Mouse (Mus musculus): ENCODE data around the gene Ltf.

Ltf gene

GRCm38 (mm10) chr9:111019022-111019421 is at the start of gene Ltf:
Ltf (plus strand) TSS chr9:111019271.
- no peak for DNase-seq (ENCODE audit: low read depth, low spot score)

DNA sequence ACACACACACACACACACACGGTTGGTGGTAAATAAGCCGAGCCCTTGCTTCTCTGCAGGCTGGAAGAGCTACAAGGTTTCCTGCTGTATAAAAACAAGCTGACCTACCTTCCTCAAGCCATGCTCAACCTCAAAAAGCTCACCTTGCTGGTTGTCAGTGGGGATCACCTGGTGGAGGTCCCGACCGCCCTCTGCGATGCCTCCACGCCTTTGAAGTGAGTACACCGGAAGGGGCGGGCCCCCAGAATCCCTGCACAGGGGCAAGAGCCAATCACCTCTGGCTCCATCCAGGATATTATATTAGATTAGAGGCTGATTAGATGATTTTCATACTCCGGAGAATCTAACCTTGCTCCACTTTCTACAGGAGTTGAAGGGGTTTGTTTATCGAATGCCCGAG is 39.7 kb upstream of the Ltf start:
- no peak for DNase-seq (ENCODE audit: low read depth, low spot score)

GRCm38 (mm10) chr9:110982351-110982750 is 36.7 kb upstream of the Ltf start:
- DNase-seq (ENCODE audit: low read depth, low spot score): no peak

- DNase-seq (ENCODE audit: low read depth, low spot score): no peak
Observed at GRCm38 (mm10) chr9:110984096-110984495, 35.0 kb upstream of the Ltf start.

- no peak for DNase-seq (ENCODE audit: low read depth, low spot score)
Observed at GRCm38 (mm10) chr9:110985541-110985940, 33.5 kb upstream of the Ltf start.

- no peak for DNase-seq (ENCODE audit: low read depth, low spot score)
Observed at GRCm38 (mm10) chr9:110985951-110986350, 33.1 kb upstream of the Ltf start.

DNA sequence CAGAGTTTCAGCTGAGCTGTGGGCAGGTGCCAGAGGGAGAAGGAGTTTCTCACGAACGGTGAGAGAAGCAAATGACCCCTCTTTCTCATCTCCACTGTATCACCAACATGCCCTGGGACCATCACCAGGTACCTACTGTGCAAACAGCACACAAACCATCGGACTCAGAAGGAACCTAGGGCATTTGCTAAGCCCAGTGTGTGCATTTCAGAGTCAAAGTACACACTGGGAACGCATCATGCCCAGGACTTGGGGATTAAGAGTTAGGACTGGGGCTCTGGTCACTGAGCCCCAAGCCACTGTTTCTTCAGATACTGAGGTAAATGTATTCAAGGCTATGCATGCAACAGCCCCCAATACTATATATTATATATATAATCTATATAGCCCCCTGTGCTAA is 31.7 kb upstream of the Ltf start:
- DNase-seq (ENCODE audit: low read depth, low spot score): no peak

DNA sequence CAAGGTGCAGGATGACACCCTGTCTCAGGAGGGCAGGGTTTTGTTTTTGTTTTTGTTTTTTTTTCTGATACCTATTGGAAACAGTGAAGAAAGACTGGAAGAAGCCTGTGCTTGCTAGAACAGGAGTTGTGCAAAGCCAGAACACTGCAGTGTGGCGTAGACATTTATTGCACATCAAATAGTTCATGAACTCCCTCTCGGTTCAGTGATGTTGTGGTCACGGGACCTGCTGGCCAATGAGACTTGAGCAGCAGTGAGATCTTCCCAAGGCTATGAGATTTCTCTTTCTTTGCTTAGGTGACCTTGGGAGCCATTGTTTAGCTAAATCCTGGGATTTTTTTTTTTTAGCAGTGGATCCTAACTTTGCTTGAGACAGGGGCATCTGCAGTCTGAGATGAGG is 31.0 kb upstream of the Ltf start:
- DNase-seq (ENCODE audit: low read depth, low spot score): no peak

GRCm38 (mm10) chr9:110989141-110989540 is 29.9 kb upstream of the Ltf start:
- DNase-seq (ENCODE audit: low read depth, low spot score): no peak

- no peak for DNase-seq (ENCODE audit: low read depth, low spot score)
Observed at GRCm38 (mm10) chr9:110989543-110989942, 29.5 kb upstream of the Ltf start.

DNA sequence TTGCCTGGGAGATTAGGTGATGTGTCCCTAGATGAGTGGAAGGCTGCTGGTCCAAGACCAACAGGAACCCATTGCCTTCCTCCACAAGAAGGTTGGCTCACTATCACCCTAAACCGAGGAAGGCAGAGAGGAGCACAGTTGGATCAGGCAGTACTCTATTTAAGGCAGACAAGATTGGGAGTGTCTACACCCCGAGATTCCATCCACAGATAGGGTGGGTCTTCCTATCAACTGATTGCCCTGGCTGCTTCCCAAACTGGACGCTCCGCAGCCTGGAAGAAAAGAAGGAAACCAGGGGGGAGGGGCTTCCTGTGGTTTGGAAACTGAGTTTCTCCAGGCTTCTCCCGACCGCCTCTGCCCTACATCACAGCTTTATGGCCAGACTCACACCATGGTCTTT is 28.9 kb upstream of the Ltf start, which contains the start of gene Rtp3:
Gene Rtp3 (minus strand): TSS at position 380 of the 400 bp plus-strand sequence.
- no peak for DNase-seq (ENCODE audit: low read depth, low spot score)

DNA sequence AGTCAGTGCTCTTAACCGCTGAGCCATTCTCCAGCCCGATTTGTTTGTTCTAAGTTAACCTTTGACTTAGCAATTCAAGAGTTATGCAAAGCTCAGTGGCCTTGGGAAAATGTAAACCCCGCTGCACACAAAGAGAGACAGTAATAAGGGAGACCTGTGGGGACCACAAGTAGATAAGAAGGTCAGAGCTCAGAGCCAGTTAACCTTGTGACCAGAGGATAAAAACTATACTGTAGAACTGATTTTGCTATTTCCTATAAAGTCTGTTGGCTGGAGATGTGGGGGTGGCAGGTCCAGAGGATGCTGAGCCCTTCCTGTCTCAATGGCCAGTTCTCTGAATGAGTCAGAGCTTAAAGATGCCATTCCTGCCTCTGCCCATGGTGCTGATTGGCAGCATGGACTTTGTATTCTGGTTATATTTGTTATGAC is 25.8 kb upstream of the Ltf start:
- DNase-seq (ENCODE audit: low read depth, low spot score): no peak

DNA sequence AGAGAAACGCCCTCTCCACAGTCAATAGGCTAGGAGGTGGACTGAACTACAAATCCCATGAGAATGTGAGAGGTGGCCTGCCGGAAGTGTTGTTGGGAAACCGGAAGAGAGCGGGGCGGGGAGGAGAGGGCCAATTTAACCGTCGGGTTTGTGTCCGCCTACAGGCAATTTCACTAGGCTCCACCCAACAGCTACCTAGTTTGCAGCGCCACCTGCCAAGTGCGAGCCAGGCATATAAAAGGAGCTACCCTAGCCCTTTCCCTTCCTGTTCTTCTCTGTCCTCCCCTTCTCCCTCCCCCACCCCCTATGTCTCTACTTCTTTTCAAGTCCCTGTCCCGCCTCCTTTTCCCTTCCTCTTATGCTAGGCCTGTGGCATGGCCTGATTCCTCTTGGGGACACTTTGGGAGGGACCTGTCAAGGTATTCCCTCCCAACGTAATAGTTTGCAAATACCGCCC is 24.3 kb upstream of the Ltf start:
- DNase-seq (ENCODE audit: low read depth, low spot score): peak; percentile 71

DNA sequence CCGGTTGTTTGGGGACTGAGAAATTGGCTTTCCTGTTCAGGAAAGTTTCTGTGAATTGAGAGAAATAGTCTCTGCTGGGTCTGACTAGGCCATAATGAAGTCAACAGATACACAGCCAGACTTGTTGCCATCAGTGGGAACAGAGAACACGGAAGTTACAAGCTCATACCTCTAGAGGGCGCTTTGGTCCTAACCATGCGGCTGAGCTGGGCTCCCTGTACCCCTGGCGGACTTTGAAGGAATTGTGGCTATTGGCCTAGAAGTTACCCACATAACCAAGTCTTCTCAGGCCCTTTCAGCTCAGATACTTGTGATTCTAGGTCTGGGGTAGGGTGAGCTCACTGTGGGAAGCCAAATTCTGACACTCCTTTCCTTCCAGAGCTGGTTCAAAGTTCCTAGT is 21.8 kb upstream of the Ltf start:
- DNase-seq (ENCODE audit: low read depth, low spot score): peak; percentile 70

DNA sequence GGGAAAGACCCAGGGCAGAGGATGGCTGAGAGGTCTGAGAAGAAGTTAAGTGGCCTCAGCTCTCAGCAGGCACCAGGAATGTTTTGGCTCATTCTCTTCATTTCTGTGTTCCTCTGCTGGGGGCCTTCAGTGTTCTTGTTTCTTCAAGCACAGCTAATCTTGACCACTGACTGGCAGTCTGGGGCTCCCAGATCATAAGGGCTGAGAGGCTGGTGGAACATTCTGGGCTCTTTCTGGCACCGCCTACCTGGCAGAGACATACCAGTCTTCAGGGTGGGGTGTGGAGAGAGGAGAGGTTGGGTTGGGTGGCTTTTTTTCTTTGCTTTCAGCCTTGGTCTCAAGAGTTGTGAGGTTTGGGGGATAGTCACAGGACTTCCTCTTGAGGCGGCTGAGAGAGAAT is 20.0 kb upstream of the Ltf start:
- DNase-seq (ENCODE audit: low read depth, low spot score): no peak

DNA sequence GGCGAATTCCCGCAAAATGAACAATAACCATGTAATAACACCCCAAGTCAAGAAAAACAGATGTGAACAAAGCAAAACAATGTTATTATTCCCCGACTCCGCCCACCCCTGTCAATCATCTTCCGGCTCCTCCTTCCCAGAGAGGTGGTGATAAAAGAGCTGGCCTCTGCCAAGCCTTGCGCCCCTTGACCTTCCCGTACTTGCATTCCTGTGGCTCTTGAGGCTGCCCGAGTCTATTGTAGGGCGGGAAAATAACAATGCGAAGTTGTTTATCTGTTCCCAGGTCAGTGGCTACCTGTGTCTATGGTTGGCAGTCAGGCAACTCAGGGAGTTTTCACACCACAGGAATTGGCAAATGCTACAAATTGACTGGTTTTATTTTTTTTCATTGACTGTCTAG is 19.2 kb upstream of the Ltf start:
- no peak for DNase-seq (ENCODE audit: low read depth, low spot score)

- DNase-seq (ENCODE audit: low read depth, low spot score): no peak
Observed at GRCm38 (mm10) chr9:111001621-111002020, 17.4 kb upstream of the Ltf start.

- no peak for DNase-seq (ENCODE audit: low read depth, low spot score)
Observed at GRCm38 (mm10) chr9:111003279-111003678, 15.8 kb upstream of the Ltf start.

DNA sequence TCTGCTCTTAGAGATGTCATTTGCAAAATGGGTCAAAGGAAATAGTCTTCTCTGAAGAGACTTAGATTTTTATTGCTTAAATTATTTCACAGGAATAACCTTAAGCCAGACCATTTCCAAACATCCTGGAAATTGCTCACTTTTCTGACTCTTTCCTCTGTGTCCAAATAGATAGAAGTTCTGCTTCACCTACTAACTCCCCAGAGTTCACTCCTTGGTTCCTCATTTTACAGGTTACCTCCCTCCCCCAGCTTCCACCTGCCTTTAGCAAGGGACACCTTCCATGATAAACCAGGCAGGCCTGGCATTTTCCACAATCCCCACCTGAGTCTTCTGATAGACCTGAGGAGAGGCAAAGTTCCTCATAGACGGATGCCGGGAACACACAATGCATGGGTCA is 12.5 kb upstream of the Ltf start:
- no peak for DNase-seq (ENCODE audit: low read depth, low spot score)

DNA sequence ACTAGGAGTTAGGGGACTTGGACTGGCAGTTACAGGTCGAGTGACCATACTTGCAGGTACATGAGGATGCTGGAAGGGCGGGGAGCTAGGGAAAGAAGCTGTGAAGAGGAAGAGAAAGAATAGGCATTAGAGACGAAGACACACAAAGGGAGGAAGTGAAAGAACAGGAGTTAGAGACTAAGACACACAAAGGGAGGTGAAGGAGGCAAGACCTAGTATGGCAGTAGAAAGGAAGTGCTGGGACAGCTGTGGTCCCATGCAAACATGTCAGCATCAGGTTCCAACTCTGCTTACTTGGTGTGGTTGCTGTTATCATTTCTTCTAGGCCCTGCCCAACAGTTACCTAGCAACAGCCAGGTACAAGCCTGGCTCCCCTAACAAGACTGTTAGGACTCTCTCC is 9.3 kb upstream of the Ltf start:
- no peak for DNase-seq (ENCODE audit: low read depth, low spot score)

DNA sequence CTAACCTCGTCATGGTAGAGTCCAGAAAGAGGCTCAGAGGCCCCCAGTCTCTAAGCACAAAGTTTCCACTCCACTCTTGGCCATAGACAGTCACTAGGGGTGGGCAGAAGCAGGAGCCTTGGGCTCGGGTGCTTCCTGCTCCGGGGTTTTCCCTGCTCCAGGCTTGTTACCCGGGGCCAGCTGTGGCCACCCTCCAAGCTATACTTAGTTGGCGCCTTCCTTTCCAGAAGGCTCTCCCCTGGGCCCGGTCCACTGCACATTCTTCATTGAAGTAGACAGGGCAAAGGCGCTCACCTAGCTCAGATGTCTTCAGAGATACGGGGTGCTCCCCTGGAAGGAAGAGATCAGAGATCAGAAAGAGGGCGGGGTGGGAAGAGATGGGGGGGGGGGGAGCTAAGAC is 7.5 kb upstream of the Ltf start:
- DNase-seq (ENCODE audit: low read depth, low spot score): no peak

DNA sequence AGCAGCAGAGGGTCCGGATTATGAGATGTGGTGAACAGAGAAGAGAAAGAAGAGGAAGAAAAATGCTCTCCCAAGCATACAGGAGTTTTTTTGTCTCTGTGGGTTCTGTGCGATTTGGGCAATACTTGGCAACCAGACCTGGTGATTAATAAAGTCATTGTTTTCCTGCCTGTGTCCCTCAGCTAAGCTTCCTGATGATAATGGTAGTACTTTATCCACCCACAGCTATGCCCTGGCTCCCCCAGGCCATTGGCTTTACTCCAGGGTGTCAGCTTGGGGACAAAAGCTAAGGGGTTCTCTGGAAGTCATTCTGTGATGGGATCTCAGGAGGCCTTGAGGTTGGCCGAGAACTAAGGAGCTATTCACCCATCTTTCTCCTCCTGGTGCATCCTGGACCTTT is 7.0 kb upstream of the Ltf start:
- DNase-seq (ENCODE audit: low read depth, low spot score): no peak

DNA sequence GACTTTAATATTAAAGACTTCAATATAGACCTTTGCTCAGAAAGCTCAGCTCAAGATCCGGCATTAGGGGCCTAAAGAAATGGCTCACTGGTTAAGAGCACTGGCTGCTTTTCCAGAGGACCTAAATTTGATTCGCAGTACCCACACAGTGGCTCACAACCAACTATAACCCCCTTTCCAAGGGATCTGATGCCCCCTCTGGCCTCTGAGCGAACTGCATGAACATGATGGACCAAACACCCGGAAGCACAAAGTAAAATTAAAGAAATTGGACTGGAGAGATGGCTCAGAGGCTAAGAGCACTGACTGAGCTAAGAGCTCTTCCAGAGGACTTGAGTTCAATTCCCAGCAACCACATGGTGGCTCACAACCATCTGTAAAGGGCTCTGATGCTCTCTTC is 3.4 kb upstream of the Ltf start:
- peak; percentile 26 for DNase-seq (ENCODE audit: low read depth, low spot score)

DNA sequence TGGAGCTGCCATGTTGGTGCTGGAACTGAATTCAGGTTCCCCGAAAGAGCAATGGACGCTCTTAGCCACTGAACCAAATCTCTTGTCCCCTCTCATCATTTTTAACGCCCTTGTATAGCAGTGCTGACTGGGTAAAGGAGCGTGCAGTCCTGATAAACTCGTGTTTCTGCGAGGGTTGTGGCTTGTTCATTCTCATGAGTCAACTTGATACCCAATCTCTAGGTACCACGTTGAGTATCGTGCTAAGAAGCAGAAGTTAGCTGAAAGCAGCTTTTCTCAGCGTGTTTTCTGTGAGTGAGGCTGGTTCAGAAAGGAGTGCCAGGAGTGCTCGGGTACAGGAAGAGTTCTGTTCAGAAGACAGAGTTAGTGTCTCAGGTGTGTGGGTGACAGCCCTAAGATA is 7.7 kb downstream of the Ltf start:
- DNase-seq (ENCODE audit: low read depth, low spot score): no peak

DNA sequence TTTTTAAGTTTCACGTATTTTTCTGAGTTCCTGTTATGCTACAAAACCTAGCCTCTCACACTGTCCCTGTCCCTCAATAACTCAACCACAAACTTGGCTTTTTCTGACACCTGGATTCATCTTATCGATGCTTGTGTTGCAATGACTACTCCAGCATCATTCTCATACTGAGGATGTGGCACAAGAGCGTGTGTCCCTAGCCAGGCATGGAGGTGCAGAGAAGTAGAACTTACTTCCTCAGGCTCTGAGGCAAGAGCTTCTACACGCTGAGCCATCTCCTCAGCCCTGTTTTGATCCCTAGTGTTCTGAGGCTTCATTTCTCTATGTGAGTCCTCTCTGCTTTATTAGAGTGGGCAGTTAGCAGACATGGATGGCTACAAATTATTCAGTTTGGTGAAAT is 14.6 kb downstream of the Ltf start:
- no peak for DNase-seq (ENCODE audit: low read depth, low spot score)
